Mouse (Mus musculus): ENCODE results near the gene Msmb.

GRCm38 (mm10) chr14:32201791-32202451 is 60.1 kb downstream of the Msmb start, which contains the start of the genes Timm23 and Parg:
- TF ChIP-seq CTCF (IDR thresholded peaks at IDR 0.05; ENCODE audit: low read depth, low read length) = no peak
- no peak for TF ChIP-seq GATA1 (IDR thresholded peaks at IDR 0.05; ENCODE audit: borderline replicate concordance, low read length)
- TF ChIP-seq TAL1 (conservative IDR thresholded peaks at IDR 0.05; ENCODE audit: low read depth, low read length) = no peak
- TF ChIP-seq POLR2AphosphoS5 (IDR thresholded peaks at IDR 0.05; ENCODE audit: insufficient replicate concordance, low read depth, low read length) = no peak
